Mouse (Mus musculus) small intestine, adult 2 months (tissue): ENCODE data around the gene Rmnd5b. TPM values are rescaled to one million over a fixed set of nuclear protein-coding genes. Genes with fewer than 3 reads are reported as not detected.

ENCODE experiments used
- H3K27ac ChIP-seq: fragments of 200-500 bp; 2 replicates; pipeline ENCODE4 v1.5.1; 2012; ENCODE audit warnings: low read depth, low read length, control low read depth, inconsistent platforms; ENCODE audit not compliant: insufficient read depth
- H3K27me3 ChIP-seq: fragments of 200-500 bp; 2 replicates; pipeline ENCODE4 v1.6.1; 2012; ENCODE audit warnings: mild to moderate bottlenecking, moderate library complexity, low read length, inconsistent platforms; ENCODE audit not compliant: control insufficient read depth, insufficient read depth
- H3K36me3 ChIP-seq: fragments of 200-500 bp; 2 replicates; pipeline ENCODE4 v1.6.1; 2012; ENCODE audit warnings: mild to moderate bottlenecking, low read length, control low read depth, inconsistent platforms; ENCODE audit not compliant: control insufficient read depth, insufficient read depth
- H3K4me1 ChIP-seq: fragments of 200-500 bp; 2 replicates; pipeline ENCODE4 v1.6.1; 2012; ENCODE audit warnings: low read length, inconsistent platforms, mixed read lengths; ENCODE audit not compliant: control insufficient read depth, insufficient read depth, insufficient read length
- H3K4me3 ChIP-seq: fragments of 200-500 bp; 2 replicates; pipeline ENCODE4 v1.5.1; 2012; ENCODE audit warnings: low read depth, mild to moderate bottlenecking, control low read depth, inconsistent platforms, low read length, moderate library complexity
- CTCF ChIP-seq: fragments of 200-500 bp; IDR thresholded peaks from 2 replicates; pipeline ENCODE4 v1.5.1; 2012; ENCODE audit warnings: low read depth, mild to moderate bottlenecking, control low read depth, inconsistent platforms, low read length, moderate library complexity, mixed read lengths; ENCODE audit not compliant: insufficient replicate concordance, insufficient read length; ENCODE audit errors: extremely low read depth
- POLR2A ChIP-seq: fragments of 200-500 bp; IDR thresholded peaks from 2 replicates; pipeline ENCODE4 v1.6.1; 2012; ENCODE audit warnings: low read depth, mild to moderate bottlenecking, control low read depth, inconsistent platforms, low read length, moderate library complexity
- WGBS: fragments of 180-500 bp; shearing (Covaris S2); methylation state at CpG from one replicate; pipeline ENCODE4 v1.1.7; 2018; 5-methylcytosine and 5-hydroxymethylcytosine counted together
- polyA plus RNA-seq: library from polyadenylated mRNA; depleted of rRNA; stranded (reverse); fragments of >200 nt; gene quantifications from 2 replicates; pipeline ENCODE4 v1.2.3, GENCODE M21; 2012; rRNA removed

The Rmnd5b gene
- 36.0 and 45.9 TPM in 2 replicates for polyA plus RNA-seq

DNA sequence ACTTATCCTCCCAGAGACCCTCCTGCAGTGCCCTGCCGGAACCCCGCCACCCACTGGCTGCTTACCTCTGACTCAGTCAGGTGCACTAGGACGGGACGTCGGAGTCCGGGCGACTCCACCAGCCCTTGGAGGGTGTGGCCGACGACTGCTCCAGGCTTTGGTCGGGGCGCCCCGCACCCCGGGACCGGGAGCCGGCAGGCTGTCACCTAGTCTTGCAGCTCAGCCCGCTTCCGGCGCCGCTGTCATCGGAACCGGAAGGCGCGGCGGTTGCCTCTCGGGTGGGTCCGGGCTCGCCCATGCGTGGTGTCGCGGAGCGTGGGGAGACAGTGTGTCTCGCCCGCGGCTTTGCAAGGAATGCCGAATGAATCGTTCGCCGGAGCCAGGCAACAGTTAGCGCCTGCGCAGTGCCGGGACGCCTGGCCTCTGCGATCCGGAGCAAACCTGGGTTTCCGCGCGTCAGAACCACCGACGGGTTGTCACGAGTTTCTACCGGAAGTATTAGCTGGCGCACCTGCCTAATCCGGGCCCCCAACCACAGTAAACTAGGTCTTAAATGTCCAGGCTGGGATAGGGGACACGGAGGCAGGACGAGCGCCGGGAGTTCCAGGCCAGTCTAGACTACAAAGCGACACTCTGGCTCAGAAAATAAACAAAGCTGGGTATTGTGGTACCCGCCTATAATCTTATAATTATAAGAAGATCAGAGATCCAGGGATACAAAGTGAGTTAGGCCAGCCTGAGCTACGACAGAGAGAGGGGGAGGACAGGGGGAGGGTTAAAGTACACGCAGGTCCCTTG lies at the start of gene Rmnd5b:
Gene Rmnd5b (minus strand): TSS at position 372 of the 798 bp plus-strand sequence.
- Histone ChIP-seq H3K4me3 (peak within 1 kb of the TSS; percentile 80), H3K27me3 (no peaks in the 10 kb centered on the region), H3K36me3 (no peaks in the 10 kb centered on the region), H3K4me1 (peaks cover 11% of the 10 kb centered on the region), H3K27ac (peak within 1 kb of the TSS; percentile 86)
- TF ChIP-seq POLR2A: peak; percentile 46
- 0 out of 2 replicates have a peak, but pooled peaks have one; percentile 27 for TF ChIP-seq CTCF
- under 1% methylated on average over 61 of the region's 61 CpGs for WGBS

DNA sequence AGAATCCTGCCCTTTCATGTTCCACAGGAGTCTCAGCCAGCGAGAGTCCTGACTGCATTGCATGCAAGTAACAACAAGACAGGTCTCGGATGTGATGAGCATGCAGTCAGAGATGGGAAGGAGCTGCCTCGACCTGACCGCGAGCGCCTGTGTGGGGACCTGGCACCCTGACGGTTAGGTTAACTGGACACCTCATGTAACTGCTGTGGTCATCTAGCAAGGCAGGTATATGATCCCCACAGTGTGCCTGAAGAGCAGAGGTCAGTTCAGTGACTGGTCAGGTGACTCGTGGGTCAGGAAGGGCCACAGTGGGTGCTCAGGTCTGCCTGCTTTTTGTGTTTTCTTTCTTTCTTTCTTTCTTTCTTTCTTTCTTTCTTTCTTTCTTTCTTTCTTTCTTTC lies 46.3 kb upstream of the Rmnd5b start:
- Histone ChIP-seq H3K27me3 (no peaks in the 10 kb centered on the region), H3K4me3 (no peak overlapping the region), H3K27ac (no peak overlapping the region), H3K36me3 (peaks cover 5% of the 10 kb centered on the region), H3K4me1 (peaks cover 3% of the 10 kb centered on the region; the same call in 1 of the 2 replicates)
- TF ChIP-seq POLR2A: no peak
- no peak for TF ChIP-seq CTCF
- 45% methylated on average over 8 of the region's 8 CpGs for WGBS

DNA sequence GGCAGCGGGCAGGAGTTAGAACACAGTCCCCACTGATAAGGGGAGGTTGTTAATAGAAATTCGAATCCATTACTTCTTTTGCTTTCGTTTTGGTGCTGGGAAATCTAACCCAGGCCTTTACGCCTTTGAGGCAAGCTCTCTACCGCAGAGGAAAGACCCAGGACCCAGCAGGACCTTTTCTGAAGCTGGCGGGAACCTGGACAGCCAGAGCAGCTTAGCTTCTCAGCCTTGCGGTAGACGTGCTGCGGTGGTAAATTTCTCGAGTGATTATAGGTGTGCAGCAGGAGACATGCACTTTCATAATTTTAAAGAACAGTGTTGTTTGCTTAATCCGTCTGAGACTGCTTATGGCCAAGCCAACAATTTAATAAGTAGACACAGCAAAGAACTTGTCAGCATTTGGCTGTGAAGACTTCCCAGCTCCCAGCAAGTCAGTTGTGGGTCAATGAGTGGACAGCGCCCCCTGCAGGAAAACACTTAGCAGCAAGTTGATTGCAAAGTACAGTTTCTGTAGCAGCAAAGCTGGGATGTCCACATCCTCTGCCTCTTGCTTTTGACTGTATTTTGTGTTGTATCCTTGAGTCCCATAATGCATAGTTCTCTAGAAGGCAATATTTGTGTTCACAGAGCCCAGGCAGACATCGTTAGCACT lies 45.8 kb upstream of the Rmnd5b start:
- 19% methylated on average over 13 of the region's 13 CpGs for WGBS
- no peaks in the 10 kb centered on the region for H3K27me3 ChIP-seq
- peaks cover 3% of the 10 kb centered on the region; the same call in 1 of the 2 replicates for H3K4me1 ChIP-seq
- H3K4me3 ChIP-seq: peak overlapping the region; percentile 37
- H3K36me3 ChIP-seq: peaks cover 5% of the 10 kb centered on the region
- H3K27ac ChIP-seq: no peak overlapping the region
- TF ChIP-seq CTCF (peak; percentile 89; the same call in 1 of the 2 replicates), POLR2A (no peak)

DNA sequence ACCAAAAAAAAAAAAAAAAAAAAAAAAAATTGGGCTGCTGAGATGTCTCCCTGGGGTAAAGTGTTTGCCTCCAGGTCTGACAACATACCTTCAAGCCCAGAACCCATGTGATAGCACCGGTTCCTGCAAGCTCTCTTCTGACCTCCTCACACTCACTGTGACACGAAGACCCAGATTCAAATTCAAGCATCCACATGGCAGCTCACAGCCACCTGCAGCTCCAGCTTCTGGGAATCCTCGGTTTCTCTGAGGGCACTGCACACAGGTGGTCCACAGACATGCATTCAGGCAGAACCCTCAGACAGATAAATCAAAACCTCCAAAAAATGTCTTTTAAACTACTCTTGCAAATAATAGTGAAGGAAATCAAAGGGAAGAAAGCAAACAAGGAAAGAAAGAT lies 43.8 kb upstream of the Rmnd5b start:
- H3K27ac ChIP-seq: no peak overlapping the region
- no peaks in the 10 kb centered on the region for H3K27me3 ChIP-seq
- no peaks in the 10 kb centered on the region for H3K36me3 ChIP-seq
- 76% methylated on average over 3 of the region's 3 CpGs for WGBS
- no peak for TF ChIP-seq POLR2A
- no peak for TF ChIP-seq CTCF
- peaks cover 3% of the 10 kb centered on the region; the same call in 1 of the 2 replicates for H3K4me1 ChIP-seq
- H3K4me3 ChIP-seq: no peak overlapping the region

DNA sequence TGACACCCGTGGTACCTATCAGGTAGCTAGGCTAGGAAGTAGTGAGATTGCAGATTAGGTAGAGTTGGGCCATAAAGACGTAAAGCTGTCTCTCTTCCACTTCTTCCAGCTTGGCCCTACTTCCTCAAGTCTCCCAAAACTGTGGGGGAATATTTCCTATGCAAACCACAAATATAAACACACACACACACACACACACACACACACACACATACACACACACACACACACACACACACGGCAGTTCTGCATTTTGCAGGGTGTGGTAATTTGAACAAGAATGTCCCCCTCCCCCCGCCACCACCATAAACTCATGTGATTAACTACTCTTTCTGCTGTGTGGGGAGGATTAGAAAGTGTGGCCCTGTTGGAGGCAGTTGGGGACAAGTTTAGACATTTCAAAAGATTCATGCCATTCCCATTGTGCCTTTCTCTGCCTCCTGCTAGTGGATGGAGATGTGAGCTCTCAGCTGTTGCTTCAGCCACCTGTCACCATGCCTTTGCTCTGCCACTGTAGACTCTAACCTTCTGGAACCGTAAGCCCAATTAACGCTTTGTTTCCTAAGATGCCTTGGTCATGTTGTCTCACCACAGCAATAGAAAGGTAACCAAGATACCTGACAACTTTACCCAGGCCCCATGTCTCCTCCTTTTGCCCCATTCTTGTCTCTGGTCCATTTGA lies 42.2 kb upstream of the Rmnd5b start:
- WGBS: 43% methylated on average over 6 of the region's 6 CpGs

DNA sequence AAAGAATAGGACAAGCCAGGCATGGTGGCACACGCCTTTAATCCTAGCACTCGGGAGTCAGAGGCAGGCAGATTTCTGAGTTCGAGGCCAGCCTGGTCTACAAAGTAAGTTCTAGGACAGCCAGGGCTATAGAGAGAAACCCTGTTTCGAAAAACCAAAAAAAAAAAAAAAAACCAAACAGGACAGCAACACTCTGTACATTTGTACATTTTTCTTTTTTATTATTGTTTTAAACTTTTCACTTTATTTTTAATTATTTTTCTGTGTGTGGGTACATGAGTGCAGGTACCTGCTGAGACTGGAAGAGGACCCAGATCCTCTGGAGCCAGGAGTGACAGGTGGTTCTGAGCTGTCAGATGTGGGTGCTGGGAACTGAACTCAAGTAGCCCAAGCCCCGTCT lies 39.7 kb upstream of the Rmnd5b start:
- H3K27me3 ChIP-seq: no peaks in the 10 kb centered on the region
- WGBS: 78% methylated on average over 5 of the region's 5 CpGs
- no peak overlapping the region for H3K4me3 ChIP-seq
- no peak overlapping the region for H3K27ac ChIP-seq
- TF ChIP-seq POLR2A (no peak), CTCF (no peak)
- no peaks in the 10 kb centered on the region for H3K36me3 ChIP-seq
- H3K4me1 ChIP-seq: no peaks in the 10 kb centered on the region

More for the DNA sequence above, 42.2 kb upstream of the Rmnd5b start:
- Histone ChIP-seq H3K4me3 (no peak overlapping the region), H3K27me3 (no peaks in the 10 kb centered on the region), H3K4me1 (peaks cover 3% of the 10 kb centered on the region; the same call in 1 of the 2 replicates), H3K36me3 (no peaks in the 10 kb centered on the region), H3K27ac (no peak overlapping the region)
- no peak for TF ChIP-seq CTCF

DNA sequence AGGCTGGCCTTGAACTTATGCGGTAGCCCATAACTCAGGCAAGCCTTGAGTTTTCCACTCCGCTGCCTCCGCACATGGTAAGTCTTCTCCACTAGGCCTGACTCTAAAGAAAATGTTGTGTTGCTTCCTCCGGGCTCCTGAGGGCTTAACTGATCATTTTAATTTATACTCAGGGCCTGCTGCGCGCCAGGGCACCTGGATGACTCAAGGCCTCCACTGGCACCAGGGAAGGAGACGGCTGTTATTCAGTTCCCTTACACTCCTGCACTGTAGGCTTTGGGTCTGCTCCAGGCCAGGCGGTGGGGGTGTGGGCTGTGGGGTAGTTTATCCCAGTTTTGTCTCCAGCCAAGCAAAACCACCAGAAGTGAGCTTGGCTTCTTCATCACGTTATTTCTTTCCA lies 37.6 kb upstream of the Rmnd5b start:
- Histone ChIP-seq H3K27ac (no peak overlapping the region), H3K4me3 (no peak overlapping the region), H3K4me1 (no peaks in the 10 kb centered on the region), H3K36me3 (no peaks in the 10 kb centered on the region), H3K27me3 (no peaks in the 10 kb centered on the region)
- whole genome bisulfite sequencing: 87% methylated on average over 9 of the region's 9 CpGs
- TF ChIP-seq CTCF (no peak), POLR2A (no peak)
